Mouse (Mus musculus): ENCODE results near the gene Gad1. TPM values are rescaled to one million over a fixed set of nuclear protein-coding genes. Genes with fewer than 3 reads are reported as not detected.

Gene Gad1
- polyA plus RNA-seq, 1 experiment from 2014 or later = 16.6 TPM

DNA sequence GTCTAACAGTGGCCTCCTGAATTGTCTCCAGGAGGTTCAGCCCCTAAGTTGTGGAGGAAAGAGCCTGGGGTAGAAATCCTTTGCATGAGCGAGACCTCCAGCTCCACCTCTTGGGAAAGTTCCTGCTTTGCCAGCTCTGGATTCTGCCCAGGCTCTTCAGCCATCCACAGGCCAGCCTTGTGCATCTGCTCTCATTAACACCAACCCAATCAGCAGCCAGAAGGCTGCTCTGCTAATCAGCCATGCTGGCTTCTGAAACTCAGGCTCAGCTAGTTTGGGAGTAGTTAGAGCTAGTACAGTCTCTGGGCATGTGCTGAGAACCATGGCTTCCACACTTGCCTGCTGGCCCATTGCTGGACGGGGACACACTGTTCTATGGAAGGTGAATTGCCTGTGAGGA lies 43.0 kb downstream of the Gad1 start:
- H3K4me3 ChIP-seq (ENCODE audit: low read depth, low read length) = no peak overlapping the region
- no peaks in the 10 kb centered on the region for H3K27me3 ChIP-seq (ENCODE audit: control insufficient read depth, insufficient read depth, low read length)
- no peak overlapping the region for H3K27ac ChIP-seq (ENCODE audit: low read depth, low read length)
- no peaks in the 10 kb centered on the region; the same call in 1 of the 2 replicates for H3K4me1 ChIP-seq (replicated peaks; ENCODE audit: control insufficient read depth, insufficient read depth, low read length)
- H3K36me3 ChIP-seq (ENCODE audit: control insufficient read depth, insufficient read depth, low read length) = no peaks in the 10 kb centered on the region
- no peak overlapping the region for H3K4me2 ChIP-seq (replicated peaks; ENCODE audit: low read depth, low read length)
- WGBS = 70% methylated on average over 2 of the region's 2 CpGs
- DNase-seq (ENCODE audit: low spot score) (no peak), ATAC-seq (ENCODE audit: low FRiP score) (no peak)
- no peaks in the 10 kb centered on the region for H3K9me3 ChIP-seq (ENCODE audit: control insufficient read depth, low read length)
- H3K9ac ChIP-seq (ENCODE audit: low read depth, low read length) = no peak overlapping the region

DNA sequence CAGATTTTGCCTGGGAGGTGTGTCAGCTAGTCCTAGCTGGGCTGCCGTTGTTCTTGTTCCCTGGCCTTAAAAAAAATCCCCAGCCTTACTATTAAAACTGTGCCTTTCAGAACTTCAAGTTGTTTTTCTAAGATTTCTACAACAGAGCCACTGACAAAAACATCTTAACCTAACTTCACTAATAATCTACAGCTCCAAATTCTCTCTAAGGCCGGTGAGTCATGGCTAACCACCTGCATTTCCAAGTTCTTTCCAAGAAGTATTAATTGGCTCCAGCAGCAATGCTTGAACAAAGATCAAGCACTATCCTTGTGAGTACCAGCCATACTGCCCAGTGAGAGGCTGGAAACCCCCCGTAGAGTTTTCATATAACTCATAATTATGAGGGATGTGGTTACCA lies 56.9 kb downstream of the Gad1 start:
- Histone ChIP-seq H3K27me3 (ENCODE audit: control insufficient read depth, insufficient read depth, low read length) (no peaks in the 10 kb centered on the region), H3K9me3 (ENCODE audit: control insufficient read depth, low read length) (no peaks in the 10 kb centered on the region), H3K27ac (ENCODE audit: low read depth, low read length) (no peak overlapping the region), H3K36me3 (ENCODE audit: control insufficient read depth, insufficient read depth, low read length) (no peaks in the 10 kb centered on the region), H3K4me1 (replicated peaks; ENCODE audit: control insufficient read depth, insufficient read depth, low read length) (no peaks in the 10 kb centered on the region), H3K4me2 (replicated peaks; ENCODE audit: low read depth, low read length) (no peak overlapping the region), H3K4me3 (ENCODE audit: low read depth, low read length) (no peak overlapping the region), H3K9ac (ENCODE audit: low read depth, low read length) (no peak overlapping the region)
- no peak for ATAC-seq (ENCODE audit: low FRiP score)
- 80% methylated on average over 3 of the region's 3 CpGs for WGBS
- DNase-seq (ENCODE audit: low spot score) = no peak

DNA sequence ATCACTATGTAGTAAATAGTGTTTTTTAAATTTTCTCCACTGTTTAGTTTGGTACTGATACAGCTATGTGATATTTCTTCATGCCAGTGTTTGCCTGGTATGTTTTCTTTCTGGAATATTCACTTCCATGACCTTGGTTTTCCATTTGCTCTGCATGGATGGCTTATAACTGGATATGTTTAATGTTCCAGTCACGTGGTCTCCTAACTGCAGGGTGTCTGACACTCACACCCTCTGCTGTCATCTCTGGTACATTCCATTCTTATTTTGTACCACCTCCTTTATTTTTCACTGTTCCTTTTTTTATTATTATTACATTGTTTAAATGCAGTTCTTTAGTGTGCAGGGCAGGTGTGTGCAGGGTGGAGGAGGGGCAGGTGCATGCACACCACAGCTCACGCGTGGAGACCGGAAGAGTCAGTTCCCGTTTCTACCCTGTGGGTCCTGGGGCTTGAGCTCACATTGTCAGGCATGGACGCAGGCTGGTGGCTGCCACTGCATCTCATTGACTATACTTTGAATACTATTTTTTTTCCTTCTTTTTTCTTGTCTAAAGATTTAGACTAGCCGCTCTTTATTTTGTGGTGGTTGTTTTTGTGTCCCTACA lies 62.0 kb downstream of the Gad1 start:
- H3K9ac ChIP-seq (ENCODE audit: low read depth, low read length) = no peak overlapping the region
- no peak for ATAC-seq (ENCODE audit: low FRiP score)
- H3K27me3 ChIP-seq (ENCODE audit: control insufficient read depth, insufficient read depth, low read length) = no peaks in the 10 kb centered on the region
- 86% methylated on average over 7 of the region's 7 CpGs for WGBS
- no peak for DNase-seq (ENCODE audit: low spot score)
- no peak overlapping the region for H3K4me3 ChIP-seq (ENCODE audit: low read depth, low read length)
- no peaks in the 10 kb centered on the region for H3K36me3 ChIP-seq (ENCODE audit: control insufficient read depth, insufficient read depth, low read length)
- no peak overlapping the region for H3K27ac ChIP-seq (ENCODE audit: low read depth, low read length)
- no peaks in the 10 kb centered on the region for H3K9me3 ChIP-seq (ENCODE audit: control insufficient read depth, low read length)
- no peak overlapping the region for H3K4me2 ChIP-seq (replicated peaks; ENCODE audit: low read depth, low read length)
- no peaks in the 10 kb centered on the region for H3K4me1 ChIP-seq (replicated peaks; ENCODE audit: control insufficient read depth, insufficient read depth, low read length)

DNA sequence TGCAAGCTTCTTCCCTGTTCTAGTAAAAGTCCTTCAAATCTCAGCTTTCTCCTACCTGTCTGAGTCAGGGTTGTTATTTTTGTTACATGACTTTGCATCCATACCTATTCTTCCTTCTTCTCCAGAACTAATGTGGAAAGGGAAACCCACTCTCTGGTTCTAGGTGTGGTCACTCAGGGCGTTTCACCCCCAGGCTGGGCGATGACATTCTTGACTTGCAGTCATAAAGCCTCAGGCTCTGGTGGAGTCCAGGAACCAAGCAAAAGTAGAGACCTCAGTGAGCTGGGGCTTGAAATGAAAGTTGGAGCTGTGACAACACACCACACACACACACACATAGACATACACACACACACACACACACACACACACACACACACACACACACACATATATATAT lies 63.2 kb downstream of the Gad1 start:
- Histone ChIP-seq H3K27me3 (ENCODE audit: control insufficient read depth, insufficient read depth, low read length) (no peaks in the 10 kb centered on the region), H3K4me1 (replicated peaks; ENCODE audit: control insufficient read depth, insufficient read depth, low read length) (no peaks in the 10 kb centered on the region), H3K27ac (ENCODE audit: low read depth, low read length) (no peak overlapping the region), H3K4me2 (replicated peaks; ENCODE audit: low read depth, low read length) (no peak overlapping the region), H3K4me3 (ENCODE audit: low read depth, low read length) (no peak overlapping the region), H3K9ac (ENCODE audit: low read depth, low read length) (no peak overlapping the region), H3K36me3 (ENCODE audit: control insufficient read depth, insufficient read depth, low read length) (no peaks in the 10 kb centered on the region), H3K9me3 (ENCODE audit: control insufficient read depth, low read length) (no peaks in the 10 kb centered on the region)
- WGBS = 68% methylated on average over 2 of the region's 2 CpGs
- no peak for ATAC-seq (ENCODE audit: low FRiP score)
- no peak for DNase-seq (ENCODE audit: low spot score)

DNA sequence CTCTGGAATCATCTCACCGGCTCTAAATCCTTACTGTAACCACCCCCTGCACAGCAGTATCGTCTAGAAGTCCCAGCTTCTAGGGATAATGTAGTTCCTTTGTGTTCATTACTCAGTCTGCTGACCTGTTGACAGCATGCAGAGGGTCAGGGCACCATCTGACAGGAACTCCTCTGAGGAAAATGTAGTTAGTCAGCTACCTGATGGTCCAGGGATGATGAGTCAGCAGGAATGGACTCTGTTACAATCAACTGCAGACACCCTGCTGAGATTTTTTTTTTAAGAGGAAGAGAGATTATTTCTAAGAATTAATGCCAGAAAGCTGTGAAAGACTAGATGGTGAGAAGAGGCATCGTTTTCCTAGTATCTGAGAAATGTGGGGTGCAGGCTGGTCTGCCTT lies 63.7 kb downstream of the Gad1 start:
- Histone ChIP-seq H3K9me3 (ENCODE audit: control insufficient read depth, low read length) (no peaks in the 10 kb centered on the region), H3K9ac (ENCODE audit: low read depth, low read length) (no peak overlapping the region), H3K4me1 (replicated peaks; ENCODE audit: control insufficient read depth, insufficient read depth, low read length) (no peaks in the 10 kb centered on the region), H3K27ac (ENCODE audit: low read depth, low read length) (no peak overlapping the region), H3K36me3 (ENCODE audit: control insufficient read depth, insufficient read depth, low read length) (no peaks in the 10 kb centered on the region), H3K4me3 (ENCODE audit: low read depth, low read length) (no peak overlapping the region), H3K27me3 (ENCODE audit: control insufficient read depth, insufficient read depth, low read length) (no peaks in the 10 kb centered on the region), H3K4me2 (replicated peaks; ENCODE audit: low read depth, low read length) (no peak overlapping the region)
- ATAC-seq (ENCODE audit: low FRiP score) (no peak), DNase-seq (ENCODE audit: low spot score) (no peak)
- WGBS = 65% methylated on average over 3 of the region's 3 CpGs

DNA sequence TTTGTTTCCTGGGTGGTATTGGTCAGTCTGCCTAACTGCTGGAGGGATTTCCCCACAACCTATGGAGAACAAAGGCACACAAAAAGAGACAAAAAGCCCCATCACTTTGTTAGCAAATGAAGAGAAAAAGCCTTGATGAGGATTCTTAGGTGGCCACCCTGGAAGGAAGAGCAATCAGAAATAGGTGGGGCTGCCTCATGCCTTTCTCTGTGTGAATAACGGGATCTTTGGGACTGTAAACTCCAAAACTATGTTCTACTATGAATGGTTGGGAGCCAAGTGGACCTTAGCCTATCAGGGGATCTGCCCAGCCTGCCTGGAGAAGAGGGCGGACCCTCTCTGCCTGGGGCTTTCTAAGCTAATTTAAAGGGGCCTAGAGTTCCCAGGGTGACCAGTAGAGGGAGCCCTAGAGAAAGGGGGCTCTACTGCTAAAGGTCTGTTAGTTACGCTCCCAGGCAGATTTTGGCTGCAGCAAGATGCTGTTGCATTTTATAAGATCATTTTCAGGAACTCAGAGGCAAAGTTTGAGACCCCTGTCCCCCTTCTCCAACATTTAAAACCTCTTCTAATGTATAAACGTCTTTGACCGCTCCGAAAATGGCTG lies 66.5 kb downstream of the Gad1 start:
- H3K9ac ChIP-seq (ENCODE audit: low read depth, low read length) = no peak overlapping the region
- H3K4me3 ChIP-seq (ENCODE audit: low read depth, low read length) = no peak overlapping the region
- H3K4me1 ChIP-seq (replicated peaks; ENCODE audit: control insufficient read depth, insufficient read depth, low read length) = no peaks in the 10 kb centered on the region
- ATAC-seq (ENCODE audit: low FRiP score) (no peak), DNase-seq (ENCODE audit: low spot score) (no peak)
- H3K27me3 ChIP-seq (ENCODE audit: control insufficient read depth, insufficient read depth, low read length) = no peaks in the 10 kb centered on the region
- H3K9me3 ChIP-seq (ENCODE audit: control insufficient read depth, low read length) = no peaks in the 10 kb centered on the region
- H3K36me3 ChIP-seq (ENCODE audit: control insufficient read depth, insufficient read depth, low read length) = no peaks in the 10 kb centered on the region
- H3K27ac ChIP-seq (ENCODE audit: low read depth, low read length) = no peak overlapping the region
- WGBS = 87% methylated on average over 6 of the region's 6 CpGs
- no peak overlapping the region for H3K4me2 ChIP-seq (replicated peaks; ENCODE audit: low read depth, low read length)

DNA sequence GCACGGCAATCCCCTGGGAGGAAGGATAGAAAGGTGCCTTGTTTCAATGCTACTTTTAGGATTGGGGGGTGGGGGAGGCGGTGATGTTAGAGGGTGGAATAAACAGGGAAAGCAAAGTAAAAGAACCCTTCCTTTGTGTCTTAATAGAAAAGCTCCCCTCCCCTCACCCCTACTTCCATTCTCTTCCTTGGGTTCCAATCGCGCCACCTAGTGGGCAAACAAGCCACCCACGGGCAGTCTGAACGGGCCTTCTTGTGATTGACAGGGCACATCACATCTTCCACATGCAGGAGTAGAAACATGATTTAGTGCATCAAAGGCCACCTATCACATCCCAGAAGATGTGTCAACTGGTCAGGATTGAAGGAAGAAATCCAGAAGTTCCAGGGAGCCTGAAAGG lies 67.4 kb downstream of the Gad1 start:
- no peak overlapping the region for H3K27ac ChIP-seq (ENCODE audit: low read depth, low read length)
- no peak overlapping the region for H3K4me3 ChIP-seq (ENCODE audit: low read depth, low read length)
- no peaks in the 10 kb centered on the region for H3K9me3 ChIP-seq (ENCODE audit: control insufficient read depth, low read length)
- H3K4me1 ChIP-seq (replicated peaks; ENCODE audit: control insufficient read depth, insufficient read depth, low read length) = no peaks in the 10 kb centered on the region
- no peak overlapping the region for H3K9ac ChIP-seq (ENCODE audit: low read depth, low read length)
- no peak for ATAC-seq (ENCODE audit: low FRiP score)
- no peaks in the 10 kb centered on the region for H3K36me3 ChIP-seq (ENCODE audit: control insufficient read depth, insufficient read depth, low read length)
- H3K4me2 ChIP-seq (replicated peaks; ENCODE audit: low read depth, low read length) = no peak overlapping the region
- WGBS = 19% methylated on average over 6 of the region's 6 CpGs
- H3K27me3 ChIP-seq (ENCODE audit: control insufficient read depth, insufficient read depth, low read length) = no peaks in the 10 kb centered on the region
- DNase-seq (ENCODE audit: low spot score) = peak; percentile 85

DNA sequence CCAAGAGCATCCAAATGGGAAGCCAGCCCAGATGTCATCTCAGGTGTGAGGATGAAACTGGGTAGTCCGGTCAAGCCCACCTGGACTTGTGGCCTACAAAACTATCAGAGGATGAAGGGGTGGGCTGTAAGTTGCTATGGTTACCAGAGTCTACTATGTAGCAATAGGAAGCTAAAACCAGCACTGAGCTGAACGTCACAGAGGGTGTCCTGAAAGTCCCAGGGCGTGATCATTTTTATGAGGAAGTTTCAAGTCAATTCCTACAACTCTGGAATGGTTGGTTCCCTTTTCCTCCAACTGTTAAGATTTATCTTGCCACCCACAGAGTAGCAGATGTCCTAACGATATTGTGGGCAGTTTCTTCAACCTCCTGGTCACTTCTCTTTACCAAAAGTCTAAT lies 69.4 kb downstream of the Gad1 start:
- no peaks in the 10 kb centered on the region for H3K4me1 ChIP-seq (replicated peaks; ENCODE audit: control insufficient read depth, insufficient read depth, low read length)
- no peaks in the 10 kb centered on the region for H3K36me3 ChIP-seq (ENCODE audit: control insufficient read depth, insufficient read depth, low read length)
- H3K27me3 ChIP-seq (ENCODE audit: control insufficient read depth, insufficient read depth, low read length) = no peaks in the 10 kb centered on the region
- 72% methylated on average over 4 of the region's 4 CpGs for WGBS
- H3K4me2 ChIP-seq (replicated peaks; ENCODE audit: low read depth, low read length) = no peak overlapping the region
- ATAC-seq (ENCODE audit: low FRiP score) (no peak), DNase-seq (ENCODE audit: low spot score) (no peak)
- H3K27ac ChIP-seq (ENCODE audit: low read depth, low read length) = no peak overlapping the region
- H3K9ac ChIP-seq (ENCODE audit: low read depth, low read length) = no peak overlapping the region
- no peak overlapping the region for H3K4me3 ChIP-seq (ENCODE audit: low read depth, low read length)
- H3K9me3 ChIP-seq (ENCODE audit: control insufficient read depth, low read length) = no peaks in the 10 kb centered on the region

DNA sequence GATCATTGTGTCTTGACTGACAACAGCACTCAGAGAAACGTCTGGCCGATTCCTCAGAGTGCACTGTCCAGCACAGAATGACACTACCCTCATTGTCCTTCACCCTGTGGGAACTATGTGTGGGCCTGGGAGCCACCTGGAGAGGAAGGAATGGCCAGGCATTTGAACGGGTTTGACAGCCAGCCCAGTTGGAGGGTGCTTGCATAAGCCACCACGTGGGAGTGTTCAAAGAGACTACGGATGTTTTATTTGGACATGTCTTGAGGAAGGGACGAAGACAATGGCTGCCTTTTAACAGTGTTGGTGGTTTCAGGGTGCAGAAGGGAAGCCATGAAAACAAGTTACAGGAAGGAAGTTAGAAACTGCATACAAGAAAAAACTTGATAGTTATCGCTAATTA lies 72.9 kb downstream of the Gad1 start:
- no peaks in the 10 kb centered on the region for H3K9me3 ChIP-seq (ENCODE audit: control insufficient read depth, low read length)
- no peak overlapping the region for H3K4me2 ChIP-seq (replicated peaks; ENCODE audit: low read depth, low read length)
- DNase-seq (ENCODE audit: low spot score) (no peak), ATAC-seq (ENCODE audit: low FRiP score) (no peak)
- no peaks in the 10 kb centered on the region for H3K27me3 ChIP-seq (ENCODE audit: control insufficient read depth, insufficient read depth, low read length)
- H3K36me3 ChIP-seq (ENCODE audit: control insufficient read depth, insufficient read depth, low read length) = no peaks in the 10 kb centered on the region
- H3K27ac ChIP-seq (ENCODE audit: low read depth, low read length) = no peak overlapping the region
- H3K4me3 ChIP-seq (ENCODE audit: low read depth, low read length) = no peak overlapping the region
- H3K4me1 ChIP-seq (replicated peaks; ENCODE audit: control insufficient read depth, insufficient read depth, low read length) = no peaks in the 10 kb centered on the region
- no peak overlapping the region for H3K9ac ChIP-seq (ENCODE audit: low read depth, low read length)
- WGBS = 67% methylated on average over 7 of the region's 7 CpGs
